Mouse (Mus musculus): Measurements from ENCODE around the gene Slc36a4. TPM values are rescaled to one million over a fixed set of nuclear protein-coding genes. Genes with fewer than 3 reads are reported as not detected.

Slc36a4 gene
- polyA plus RNA-seq, 1 experiment from 2014 or later: 4.9 TPM

- no peak for DNase-seq (ENCODE audit: low spot score)
These were observed 82.5 kb downstream of the Slc36a4 start for GRCm38 (mm10) chr9:15792076-15792475.

Other genes starting within 250 kb of the Slc36a4 start
- gene Smco4, start 216.3 kb upstream of the Slc36a4 start, polyA plus RNA-seq (2015; fragmentation: Nextera tagmentation; extraction: Ambion mirVana): 2.3 and 2.4 TPM in 2 replicates
- gene Deup1, start 81.8 kb upstream of the Slc36a4 start, polyA plus RNA-seq (2015; fragmentation: Nextera tagmentation; extraction: Ambion mirVana): 0.31 and 0.62 TPM in 2 replicates
- not detected in 2 replicates for gene Mtnr1b, start 164.8 kb downstream of the Slc36a4 start, polyA plus RNA-seq (2015; fragmentation: Nextera tagmentation; extraction: Ambion mirVana)

Data from thymus, postnatal 0 days (tissue).